Mouse (Mus musculus) megakaryocyte, embryonic 14.5 days (primary cell): Measurements from ENCODE around the gene Gzma. TPM values are rescaled to one million over a fixed set of nuclear protein-coding genes. Genes with fewer than 3 reads are reported as not detected.

Experiments used
- H3K27me3 ChIP-seq: replicated peaks from 2 replicates; pipeline ENCODE3; 2012; ENCODE audit warnings: inconsistent platforms
- H3K36me3 ChIP-seq: replicated peaks from 2 replicates; pipeline ENCODE3; 2012; ENCODE audit warnings: low read length, inconsistent platforms, mixed read lengths
- H3K4me1 ChIP-seq: 2 replicates; pipeline ENCODE4 v1.6.1; 2012; ENCODE audit warnings: inconsistent platforms
- H3K4me3 ChIP-seq: replicated peaks from 2 replicates; pipeline ENCODE3; 2012; ENCODE audit warnings: moderate library complexity, mild to moderate bottlenecking, inconsistent platforms
- H3K9me3 ChIP-seq: 2 replicates; pipeline ENCODE4 v1.6.1; 2012; ENCODE audit warnings: inconsistent platforms
- FLI1 ChIP-seq: IDR thresholded peaks from 2 replicates; pipeline ENCODE4 v1.6.1; 2012; ENCODE audit warnings: low read length, inconsistent platforms, mixed read lengths
- GATA1 ChIP-seq: IDR thresholded peaks from 3 replicates; pipeline ENCODE4 v1.6.1; 2012; ENCODE audit warnings: mixed read lengths, low read length, inconsistent platforms, borderline replicate concordance
- polyA plus RNA-seq: library from polyadenylated mRNA; stranded (reverse); fragments of >175 nt; gene quantifications from 2 replicates; pipeline ENCODE4 v1.2.3, GENCODE M21; 2012; ENCODE audit warnings: low replicate concordance; ENCODE audit not compliant: insufficient read depth

Gzma gene
- polyA plus RNA-seq, result not detected in 2 replicates

DNA sequence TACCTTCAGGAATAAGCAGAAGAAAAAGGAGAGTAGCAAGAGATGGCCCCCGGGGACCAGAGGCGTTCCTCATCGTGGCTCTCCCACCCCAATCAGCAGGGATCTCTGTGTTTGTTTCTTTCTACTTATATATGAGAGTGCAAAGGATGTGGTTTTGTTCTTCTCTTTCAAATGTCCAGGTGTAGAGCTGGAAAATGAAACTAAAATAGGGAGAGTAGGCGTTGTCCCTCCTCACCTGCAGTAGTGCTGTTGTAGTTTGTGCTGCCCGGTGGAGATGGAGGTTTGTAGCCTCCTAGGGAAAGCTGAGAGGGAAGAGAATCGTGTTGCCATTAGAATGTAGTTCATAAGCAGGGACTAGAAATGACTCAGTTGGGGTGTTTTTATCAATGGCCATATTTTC is at the start of gene Gzma:
TSS of gene Gzma (minus strand) at position 103 of the 400 bp plus-strand sequence.
- Histone ChIP-seq H3K27me3 (no peaks in the 10 kb centered on the region), H3K36me3 (no peaks in the 10 kb centered on the region), H3K9me3 (no peaks in the 10 kb centered on the region), H3K4me3 (no peak within 1 kb of the TSS), H3K4me1 (no peaks in the 10 kb centered on the region)
- TF ChIP-seq GATA1 (no peak), FLI1 (no peak)

DNA sequence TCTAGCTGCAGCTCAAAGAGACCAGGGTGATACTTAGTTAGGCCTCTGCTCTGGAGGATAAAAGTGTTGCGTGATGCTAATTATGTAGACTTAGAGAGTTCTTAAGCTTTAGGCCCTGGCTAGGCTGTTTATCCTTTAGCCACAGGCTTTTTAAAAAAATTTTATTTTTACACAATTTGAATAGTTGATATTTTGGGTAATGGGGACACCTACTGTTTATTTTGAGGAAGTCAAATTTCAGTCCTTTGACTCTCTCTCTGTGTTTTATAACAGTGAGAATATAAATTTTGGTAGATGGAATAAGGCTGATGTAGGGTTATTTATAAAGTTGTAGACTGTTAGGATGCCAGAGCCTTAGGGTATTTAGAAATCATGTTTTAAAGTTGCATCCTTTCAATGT is 38.8 kb upstream of the Gzma start:
- Histone ChIP-seq H3K9me3 (no peaks in the 10 kb centered on the region), H3K27me3 (no peaks in the 10 kb centered on the region), H3K36me3 (no peaks in the 10 kb centered on the region), H3K4me1 (no peaks in the 10 kb centered on the region), H3K4me3 (no peak overlapping the region)
- TF ChIP-seq GATA1 (no peak), FLI1 (no peak)

DNA sequence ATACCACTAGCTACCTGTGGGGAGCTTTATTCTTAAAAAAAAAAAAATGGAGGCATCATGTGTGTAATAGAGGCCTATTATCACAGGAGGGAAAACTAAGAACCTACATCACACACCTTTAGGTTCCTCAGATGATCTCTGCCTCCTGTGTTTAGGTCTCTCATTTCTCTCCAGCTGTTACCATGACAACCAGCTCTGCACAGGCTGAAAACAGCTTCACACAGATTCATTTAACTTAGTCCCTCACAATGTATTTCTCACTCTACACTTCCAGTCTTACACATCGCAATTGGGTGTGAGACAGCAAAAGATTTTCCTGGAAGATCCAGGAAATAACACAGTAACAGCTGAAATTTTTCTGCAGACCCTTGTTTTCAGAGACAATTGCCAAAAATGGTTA is 29.2 kb upstream of the Gzma start:
- H3K4me3 ChIP-seq, result no peak overlapping the region

DNA sequence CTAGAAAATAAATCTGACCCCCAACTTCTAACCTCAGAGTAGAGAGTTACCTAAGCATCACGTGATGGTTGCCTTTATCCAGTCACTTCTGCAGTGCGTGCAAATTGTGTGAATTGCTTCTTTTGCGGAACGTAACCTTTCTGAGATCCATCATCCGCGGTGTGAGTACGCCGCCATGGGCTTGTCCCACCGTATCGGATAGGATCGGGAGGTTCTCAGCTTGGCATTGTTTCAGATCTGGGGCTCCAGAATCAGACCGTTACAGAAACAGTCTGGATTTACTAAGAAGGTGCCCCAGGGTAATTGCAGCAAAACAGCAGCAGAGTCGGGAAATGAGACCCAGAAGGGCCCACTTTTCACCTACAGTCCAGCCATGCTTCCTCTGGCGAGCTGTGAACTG is 20.5 kb upstream of the Gzma start:
- no peaks in the 10 kb centered on the region for H3K4me1 ChIP-seq
- no peak overlapping the region for H3K4me3 ChIP-seq
- peaks cover 14% of the 10 kb centered on the region for H3K9me3 ChIP-seq
- H3K36me3 ChIP-seq, result no peaks in the 10 kb centered on the region
- H3K27me3 ChIP-seq, result no peaks in the 10 kb centered on the region
- no peak for TF ChIP-seq GATA1
- no peak for TF ChIP-seq FLI1

More for the DNA sequence above, 29.2 kb upstream of the Gzma start:
- no peaks in the 10 kb centered on the region for H3K27me3 ChIP-seq
- H3K4me1 ChIP-seq, result no peaks in the 10 kb centered on the region
- TF ChIP-seq GATA1 (no peak), FLI1 (no peak)
- peaks cover 3% of the 10 kb centered on the region; the same call in 1 of the 2 replicates for H3K9me3 ChIP-seq
- H3K36me3 ChIP-seq, result no peaks in the 10 kb centered on the region

DNA sequence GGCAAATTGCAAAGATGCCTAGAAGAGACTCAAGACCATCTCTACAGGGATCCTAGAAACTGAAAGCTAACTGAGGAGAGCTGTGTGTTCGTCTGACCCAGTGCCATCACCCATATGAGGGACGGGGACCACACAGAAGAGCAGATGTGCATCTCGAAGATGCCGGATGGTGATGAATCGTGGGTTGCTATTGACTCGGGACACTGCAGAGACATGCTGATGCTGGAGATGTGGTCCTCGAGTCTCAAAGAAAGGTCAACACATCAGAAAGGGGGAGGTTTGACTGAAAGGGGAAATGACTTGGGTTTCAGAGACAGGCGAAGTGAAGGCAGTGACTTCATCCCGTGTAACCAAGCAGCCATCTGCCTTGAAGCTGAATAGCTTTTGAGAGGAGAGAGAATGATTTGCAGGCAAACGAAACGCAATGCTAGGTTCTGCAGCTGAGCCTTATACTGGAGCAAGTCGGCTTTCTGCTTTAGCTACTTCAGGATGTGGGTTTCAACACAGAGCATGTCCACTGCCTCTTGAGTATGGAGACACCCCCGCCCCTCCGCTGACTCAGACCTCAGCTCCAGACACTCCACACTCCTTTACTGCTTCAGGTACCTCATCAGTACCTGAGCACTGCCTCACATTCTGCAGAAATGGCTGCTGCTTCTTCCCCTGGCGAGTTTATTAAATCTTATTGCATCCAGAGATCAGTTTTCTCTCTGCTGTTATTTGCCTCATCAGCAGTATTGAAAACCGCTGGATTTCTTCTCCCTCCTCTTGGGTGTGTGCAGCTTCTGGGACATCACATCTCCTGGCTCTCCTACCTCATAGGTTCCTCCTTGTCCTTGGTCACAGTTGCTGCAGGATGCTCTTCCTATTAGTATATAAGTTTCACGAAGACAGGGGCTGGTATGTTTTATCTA is 19.8 kb upstream of the Gzma start:
- H3K4me1 ChIP-seq, result no peaks in the 10 kb centered on the region
- no peak overlapping the region for H3K4me3 ChIP-seq
- no peaks in the 10 kb centered on the region for H3K36me3 ChIP-seq
- peaks cover 14% of the 10 kb centered on the region for H3K9me3 ChIP-seq
- no peaks in the 10 kb centered on the region for H3K27me3 ChIP-seq
- TF ChIP-seq GATA1, result no peak
- no peak for TF ChIP-seq FLI1

DNA sequence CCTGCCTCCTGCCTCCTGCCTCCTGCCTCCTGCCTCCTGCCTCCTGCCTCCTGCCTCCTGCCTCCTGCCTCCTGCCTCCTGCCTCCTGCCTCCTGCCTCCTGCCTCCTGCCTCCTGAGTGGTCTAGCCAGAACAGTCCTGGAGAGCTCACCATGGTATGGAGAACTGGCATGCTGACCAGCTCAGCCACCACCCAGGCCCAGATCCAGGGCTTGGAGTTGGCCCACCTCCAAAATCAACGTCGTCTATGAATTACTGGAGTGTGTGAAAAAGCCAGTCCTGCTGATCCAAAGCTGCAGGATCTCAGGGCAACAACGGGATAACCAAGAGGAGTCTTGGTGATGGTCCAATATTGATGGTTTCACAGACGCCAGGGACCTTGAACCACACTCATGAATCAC is 18.2 kb upstream of the Gzma start:
- no peak overlapping the region for H3K4me3 ChIP-seq
- H3K9me3 ChIP-seq, result peaks cover 14% of the 10 kb centered on the region
- no peaks in the 10 kb centered on the region for H3K36me3 ChIP-seq
- no peaks in the 10 kb centered on the region for H3K4me1 ChIP-seq
- H3K27me3 ChIP-seq, result no peaks in the 10 kb centered on the region
- no peak for TF ChIP-seq FLI1
- no peak for TF ChIP-seq GATA1

DNA sequence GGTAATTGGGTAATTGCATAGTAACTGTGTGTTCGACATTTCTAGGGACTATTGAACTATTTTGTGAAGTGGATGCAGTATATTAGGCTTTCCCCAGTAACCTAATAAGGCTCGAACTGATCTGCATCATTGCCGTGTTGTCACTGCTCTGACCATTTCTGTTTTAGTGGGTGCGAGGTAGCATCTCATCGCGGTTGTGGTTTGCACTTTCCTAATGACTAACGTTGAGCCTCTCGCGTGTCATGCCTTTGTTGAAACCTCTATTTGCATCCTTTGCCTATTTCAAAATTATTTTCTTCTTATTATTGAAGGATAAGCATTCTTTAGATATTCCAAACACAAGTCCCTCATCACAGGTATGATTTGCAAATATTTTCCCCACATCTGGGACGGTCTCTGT is 4.0 kb upstream of the Gzma start:
- no peaks in the 10 kb centered on the region for H3K27me3 ChIP-seq
- H3K4me1 ChIP-seq, result no peaks in the 10 kb centered on the region
- H3K4me3 ChIP-seq, result no peak overlapping the region
- no peak for TF ChIP-seq GATA1
- no peak for TF ChIP-seq FLI1
- no peaks in the 10 kb centered on the region for H3K9me3 ChIP-seq
- H3K36me3 ChIP-seq, result no peaks in the 10 kb centered on the region

DNA sequence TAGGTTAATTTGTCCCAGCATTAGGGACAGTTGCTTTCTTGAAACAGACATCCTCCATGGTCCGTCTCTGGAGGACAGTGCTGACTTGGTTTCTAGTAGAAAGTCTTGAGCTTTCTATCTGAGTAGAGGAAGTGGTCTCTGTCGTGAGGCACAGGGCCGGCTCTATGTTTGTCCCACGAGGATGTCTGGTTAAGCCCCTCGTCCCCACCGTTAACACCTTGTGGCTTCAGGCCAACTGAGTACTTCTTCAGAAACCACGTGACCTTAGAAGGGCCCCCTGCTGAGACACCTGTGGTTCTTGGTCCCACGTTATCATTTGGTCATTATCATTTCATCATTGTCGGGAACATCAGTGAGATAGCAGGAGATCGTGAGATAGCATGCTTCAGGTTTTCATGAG is 1.0 kb upstream of the Gzma start:
- Histone ChIP-seq H3K27me3 (no peaks in the 10 kb centered on the region), H3K4me1 (no peaks in the 10 kb centered on the region), H3K36me3 (no peaks in the 10 kb centered on the region), H3K9me3 (no peaks in the 10 kb centered on the region), H3K4me3 (no peak overlapping the region)
- TF ChIP-seq GATA1 (no peak), FLI1 (no peak)

DNA sequence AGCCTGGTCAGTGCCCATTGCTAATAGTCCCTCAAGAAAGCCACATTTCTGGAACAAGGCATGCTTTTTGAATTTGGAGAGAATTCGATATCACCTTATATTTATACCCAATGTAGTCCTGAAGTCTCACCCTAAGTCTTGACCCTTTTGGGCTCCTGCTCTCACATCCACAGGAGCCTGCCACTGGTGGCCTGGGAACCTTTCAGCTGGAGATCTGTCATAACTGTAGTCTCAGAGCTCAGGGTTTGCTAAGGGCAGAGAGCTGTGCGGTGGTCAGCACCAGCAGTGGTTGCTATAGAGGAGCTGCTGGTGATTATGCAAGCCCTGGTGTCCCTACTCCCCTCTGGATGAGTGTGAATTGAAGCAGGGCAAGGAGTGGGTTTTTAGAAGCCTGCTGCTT is 2.4 kb downstream of the Gzma start:
- H3K9me3 ChIP-seq, result no peaks in the 10 kb centered on the region
- no peaks in the 10 kb centered on the region for H3K36me3 ChIP-seq
- TF ChIP-seq FLI1 (no peak), GATA1 (no peak)
- H3K4me1 ChIP-seq, result no peaks in the 10 kb centered on the region
- no peaks in the 10 kb centered on the region for H3K27me3 ChIP-seq
- H3K4me3 ChIP-seq, result no peak overlapping the region

DNA sequence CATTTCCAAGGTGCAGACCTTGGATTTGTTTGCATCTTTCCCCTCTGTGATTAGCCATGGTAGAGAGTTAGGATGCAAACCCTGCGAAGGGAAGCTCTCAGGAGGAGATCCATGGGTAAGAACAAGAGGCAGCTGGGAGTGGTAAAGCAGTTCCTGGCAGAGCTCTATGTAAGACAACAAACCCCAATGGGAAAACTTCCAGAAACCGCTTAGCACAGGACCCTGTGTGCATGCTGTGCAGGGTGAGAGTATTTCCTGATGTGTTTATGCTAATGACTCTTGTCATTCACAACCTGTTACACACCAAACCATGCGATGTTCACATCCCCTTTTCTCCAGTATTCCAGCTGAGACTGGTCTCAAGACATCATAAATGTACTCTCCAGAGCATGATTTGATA is 3.8 kb downstream of the Gzma start:
- Histone ChIP-seq H3K36me3 (no peaks in the 10 kb centered on the region), H3K4me3 (no peak overlapping the region), H3K4me1 (no peaks in the 10 kb centered on the region), H3K27me3 (no peaks in the 10 kb centered on the region), H3K9me3 (no peaks in the 10 kb centered on the region)
- TF ChIP-seq FLI1 (no peak), GATA1 (no peak)
